Mouse (Mus musculus) layer of hippocampus, postnatal 25 days (tissue): Measurements from ENCODE around the gene Snx10. TPM values are rescaled to one million over a fixed set of nuclear protein-coding genes. Genes with fewer than 3 reads are reported as not detected.
A peak's percentile ranks its signal among the peaks of the same experiment; 100 is the strongest.

Experiments
- DNase-seq, 2 experiments: peaks; one replicate each; pipeline ENCODE4 v3.0.0; 2022; ENCODE audit warnings: mixed read lengths in 2 of 2, low spot score in 1 of 2; ENCODE audit errors: extremely low spot score in 1 of 2
- total RNA-seq, 2 experiments: library from RNA; stranded (reverse); gene quantifications; 2 replicates each; pipeline ENCODE4 v1.2.3; 2021

Gene Snx10
- total RNA-seq, 2 experiments from 2014 or later, result 99.1 to 114 TPM

DNA sequence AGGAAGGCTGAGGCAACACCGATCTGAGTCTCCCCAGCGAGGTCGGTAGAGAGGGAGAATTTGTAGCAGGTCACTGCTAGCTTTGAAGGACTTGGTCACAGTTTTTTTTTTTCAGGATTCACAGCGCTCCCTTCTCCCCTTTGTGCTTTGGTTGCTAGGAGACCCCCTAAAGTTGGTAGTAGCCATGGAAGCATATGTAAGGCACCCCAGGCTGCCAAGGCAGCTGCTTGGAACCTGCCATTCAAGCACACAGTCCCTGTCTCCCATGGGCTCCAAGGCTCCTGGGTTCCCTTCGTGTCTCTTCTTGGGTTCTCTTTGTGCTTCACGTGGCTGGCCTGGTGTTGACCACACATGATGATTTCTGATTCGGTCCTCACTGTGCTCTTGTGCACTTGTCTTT lies 5.8 kb downstream of the Snx10 start:
- no peak for DNase-seq

GRCm38 (mm10) chr6:51533467-51534200 lies 9.9 kb downstream of the Snx10 start:
- DNase-seq, result no peak

DNA sequence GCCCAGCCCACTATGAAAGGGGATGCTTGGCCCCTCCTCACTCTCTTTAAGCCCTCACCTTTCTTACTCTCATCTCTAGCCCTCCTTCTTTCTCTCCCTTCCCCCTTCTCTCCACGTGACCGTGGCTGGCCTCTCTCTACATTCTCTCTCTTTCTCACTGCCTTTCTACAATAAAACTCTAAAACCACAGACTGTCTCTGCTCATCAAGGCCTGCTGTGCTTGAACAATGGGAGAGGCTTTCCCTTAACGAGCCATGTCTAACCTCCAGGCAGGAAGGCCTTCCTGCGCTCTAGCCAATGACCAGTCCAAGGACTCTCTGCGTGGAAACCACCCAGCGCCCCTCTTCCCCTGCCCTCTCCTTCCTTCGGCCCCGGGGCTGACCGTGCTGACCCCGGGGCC lies 11.9 kb downstream of the Snx10 start:
- no peak for DNase-seq

DNA sequence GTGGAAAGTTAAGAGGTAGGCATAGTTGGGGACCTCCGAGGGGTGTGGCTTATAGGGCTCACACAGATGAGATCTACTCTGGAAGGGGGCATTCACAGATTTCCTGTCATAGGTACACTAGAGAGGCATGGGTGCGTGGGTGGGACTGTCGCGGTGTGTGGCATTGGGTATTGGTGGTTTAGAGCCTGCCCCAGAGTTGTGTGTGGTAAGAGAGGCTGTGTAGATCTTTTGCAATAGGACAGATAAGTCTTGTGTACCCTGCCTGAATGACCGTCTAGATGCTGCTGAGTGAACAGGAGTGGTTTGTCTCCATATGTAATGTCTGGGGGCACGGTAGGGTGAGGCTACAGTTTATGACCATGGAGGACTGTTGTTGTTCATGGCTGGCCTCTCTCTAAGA lies 16.8 kb downstream of the Snx10 start:
- no peak for DNase-seq

- no peak for DNase-seq
Measured at GRCm38 (mm10) chr6:51541422-51541821, 17.7 kb downstream of the Snx10 start.

- DNase-seq, result no peak
Measured at GRCm38 (mm10) chr6:51542147-51542546, 18.4 kb downstream of the Snx10 start.

- DNase-seq, result no peak
Measured at GRCm38 (mm10) chr6:51543639-51544117, 20.0 kb downstream of the Snx10 start.

DNA sequence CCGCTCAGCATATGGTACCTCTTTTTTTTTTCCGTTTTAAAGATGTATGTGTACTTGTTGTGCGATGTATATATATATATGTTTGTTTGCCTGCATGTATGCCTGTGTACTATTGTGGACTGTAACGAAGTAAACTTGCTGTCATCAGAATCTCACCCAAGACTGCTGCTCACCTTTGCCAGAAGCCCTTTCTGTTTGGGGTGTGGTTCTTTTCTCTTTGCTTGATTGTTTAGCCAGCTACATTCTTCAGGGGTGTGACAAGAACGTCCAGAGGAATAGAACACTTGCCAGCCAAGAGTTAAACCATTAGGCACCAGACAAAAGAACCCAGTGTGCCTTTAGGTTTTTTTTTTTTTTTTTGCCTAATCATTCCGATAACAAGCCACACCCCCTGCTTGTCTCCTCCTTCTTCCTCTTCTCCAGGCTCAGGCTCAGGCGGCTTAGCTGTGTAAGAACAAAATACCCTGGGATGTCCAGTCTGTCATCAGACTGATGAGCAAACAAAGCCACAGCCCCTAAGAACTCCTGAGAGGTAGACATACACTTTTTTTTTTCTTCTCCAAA lies 20.5 kb downstream of the Snx10 start:
- no peak for DNase-seq

- DNase-seq, result no peak
Measured at GRCm38 (mm10) chr6:51545219-51545859, 21.6 kb downstream of the Snx10 start.

DNA sequence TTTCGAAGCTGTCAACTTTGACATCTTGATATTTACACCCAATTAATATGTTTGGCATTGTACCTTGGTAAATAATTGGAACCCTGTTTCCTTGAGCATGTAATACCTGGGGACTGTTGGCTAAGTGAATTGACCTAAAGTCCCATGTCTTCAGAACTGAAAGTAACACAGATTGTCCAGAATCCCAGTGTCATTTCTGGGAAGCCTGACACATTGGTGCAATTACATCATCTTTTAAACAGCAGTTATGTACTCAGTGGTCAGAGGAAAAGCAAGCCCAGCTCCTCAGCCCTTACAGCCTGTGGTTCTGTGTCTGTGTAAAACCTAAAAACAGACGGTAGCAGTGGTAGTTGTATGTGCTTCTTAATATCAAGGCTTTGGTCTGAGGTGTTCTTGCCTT lies 22.4 kb downstream of the Snx10 start:
- DNase-seq, result no peak

- no peak for DNase-seq
Measured at GRCm38 (mm10) chr6:51548757-51549156, 25.1 kb downstream of the Snx10 start.

- DNase-seq, result no peak
Measured at GRCm38 (mm10) chr6:51551267-51551802, 27.6 kb downstream of the Snx10 start.

GRCm38 (mm10) chr6:51556562-51556961 lies 32.9 kb downstream of the Snx10 start:
- no peak for DNase-seq

GRCm38 (mm10) chr6:51558311-51558710 lies 34.6 kb downstream of the Snx10 start:
- no peak for DNase-seq

- DNase-seq, result no peak
Measured at GRCm38 (mm10) chr6:51566771-51567680, 43.3 kb downstream of the Snx10 start.

DNA sequence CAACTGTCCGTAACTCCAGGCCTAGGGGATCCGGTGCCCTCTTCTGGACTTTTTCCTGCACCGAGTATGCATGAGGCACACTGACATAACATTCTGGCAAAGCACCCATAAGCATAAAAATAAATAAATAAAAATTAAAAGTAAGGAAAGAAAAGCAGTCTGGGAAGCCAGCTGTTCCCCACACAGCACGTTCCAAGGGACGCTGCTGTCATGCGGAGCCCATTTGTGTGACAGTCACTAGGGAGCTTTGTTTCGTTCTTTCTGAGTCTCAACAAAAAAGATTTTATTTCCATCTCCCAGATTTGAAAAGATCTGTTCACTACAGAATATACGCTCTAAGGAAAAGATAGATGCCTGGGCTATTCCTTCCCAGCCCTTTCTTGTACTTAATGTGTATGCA lies 45.4 kb downstream of the Snx10 start:
- DNase-seq, result no peak

DNA sequence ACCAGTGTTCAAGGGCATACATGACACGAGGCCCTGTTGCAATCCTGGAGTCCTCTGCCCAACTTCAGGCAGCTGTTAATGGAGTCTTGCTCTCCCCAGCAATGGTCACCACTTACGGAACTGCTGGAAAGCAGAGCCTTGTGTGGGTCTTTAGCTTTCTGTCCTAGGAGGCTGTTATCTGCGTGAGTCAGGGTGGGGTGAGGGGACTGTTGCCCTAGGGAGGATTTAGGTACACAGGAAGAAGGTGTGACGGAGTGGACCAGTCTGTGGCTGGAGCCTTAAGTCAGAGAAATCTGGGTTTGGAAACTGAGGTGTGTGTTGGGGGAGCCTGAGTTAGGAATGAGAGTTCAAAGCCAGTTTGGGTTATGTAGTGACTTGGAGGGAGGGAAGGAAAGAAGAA lies 49.4 kb downstream of the Snx10 start:
- no peak for DNase-seq

DNA sequence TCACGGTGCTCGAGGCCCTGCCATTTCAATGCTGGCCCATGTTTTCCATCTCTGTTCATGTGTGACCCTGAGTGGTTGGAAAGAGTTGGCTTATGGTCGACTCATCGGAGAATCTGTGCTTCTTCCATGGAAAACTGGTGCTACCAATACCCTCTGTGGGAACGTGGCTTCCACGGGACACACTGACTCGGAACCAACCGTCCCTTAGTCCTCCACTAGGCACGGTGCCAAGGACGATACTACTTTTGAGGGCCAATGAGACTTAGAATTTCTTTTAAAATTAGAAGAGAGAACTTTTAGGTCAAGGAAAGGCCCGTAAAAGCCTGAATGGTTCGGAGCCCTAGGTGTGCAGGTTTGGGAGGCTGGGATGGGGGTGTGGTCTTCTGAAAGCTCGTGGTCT lies 50.4 kb downstream of the Snx10 start:
- no peak for DNase-seq

GRCm38 (mm10) chr6:51578415-51578814 lies 54.7 kb downstream of the Snx10 start:
- DNase-seq, result no peak

GRCm38 (mm10) chr6:51580040-51580680 lies 56.5 kb downstream of the Snx10 start:
- DNase-seq, result peak; percentile 78 to 93
